Mouse (Mus musculus): ENCODE measurements around the gene Fstl1. TPM values are rescaled to one million over a fixed set of nuclear protein-coding genes. Genes with fewer than 3 reads are reported as not detected.

Gene Fstl1
- polyA plus RNA-seq, 1 experiment: 13.8 TPM

DNA sequence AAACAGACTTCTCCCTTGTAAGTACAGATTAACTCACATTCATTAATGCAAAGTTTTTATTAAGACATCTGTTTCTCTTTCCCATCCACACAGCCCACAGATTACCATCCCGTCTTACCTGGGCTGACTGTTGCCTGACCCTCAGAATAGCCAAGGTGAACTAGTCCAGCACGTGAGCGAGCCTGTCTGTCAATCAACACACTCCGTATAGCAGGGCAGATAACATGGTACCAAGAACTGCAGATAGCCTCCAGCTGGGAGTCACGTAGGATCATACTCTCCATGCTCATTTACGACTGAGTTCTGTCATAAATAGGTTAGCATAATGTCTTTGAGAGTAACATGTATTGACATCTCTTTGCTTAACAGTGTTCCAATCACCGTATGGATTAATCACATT is 84.4 kb downstream of the Fstl1 start, which contains the start of gene Gm36028:
Gene Gm36028, minus strand, starts transcription at position 118 of the 400 bp plus-strand sequence.
- 85% methylated on average over 7 of the region's 7 CpGs for WGBS

DNA sequence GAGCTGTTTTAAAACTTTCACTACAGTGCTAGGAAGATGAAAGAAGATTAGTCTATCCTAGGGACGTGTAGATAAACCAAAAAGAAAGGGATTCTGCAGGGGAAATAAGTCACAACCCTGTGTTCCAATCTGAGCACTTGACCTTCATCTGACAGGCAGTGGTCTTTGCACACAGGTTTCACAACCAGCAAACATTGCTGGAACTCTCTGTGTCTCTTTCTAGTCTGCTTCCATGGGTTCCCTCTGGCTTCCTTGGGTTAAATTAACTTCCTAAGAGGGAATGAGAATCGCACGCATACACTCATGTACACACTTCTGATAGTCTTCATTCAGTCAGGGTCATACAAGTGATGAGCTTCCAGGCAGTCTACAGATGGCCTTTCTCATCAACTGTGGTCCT is 87.2 kb downstream of the Fstl1 start:
- 76% methylated on average over 3 of the region's 3 CpGs for WGBS
- DNase-seq (ENCODE audit: low read depth, low spot score): no peak

More for the DNA sequence above, 84.4 kb downstream of the Fstl1 start, which contains the start of gene Gm36028:
- no peak for DNase-seq (ENCODE audit: low read depth, low spot score)

GRCm38 (mm10) chr16:37865841-37866240 is 89.2 kb downstream of the Fstl1 start:
- WGBS: 71% methylated on average over 9 of the region's 9 CpGs
- no peak for DNase-seq (ENCODE audit: low read depth, low spot score)

DNA sequence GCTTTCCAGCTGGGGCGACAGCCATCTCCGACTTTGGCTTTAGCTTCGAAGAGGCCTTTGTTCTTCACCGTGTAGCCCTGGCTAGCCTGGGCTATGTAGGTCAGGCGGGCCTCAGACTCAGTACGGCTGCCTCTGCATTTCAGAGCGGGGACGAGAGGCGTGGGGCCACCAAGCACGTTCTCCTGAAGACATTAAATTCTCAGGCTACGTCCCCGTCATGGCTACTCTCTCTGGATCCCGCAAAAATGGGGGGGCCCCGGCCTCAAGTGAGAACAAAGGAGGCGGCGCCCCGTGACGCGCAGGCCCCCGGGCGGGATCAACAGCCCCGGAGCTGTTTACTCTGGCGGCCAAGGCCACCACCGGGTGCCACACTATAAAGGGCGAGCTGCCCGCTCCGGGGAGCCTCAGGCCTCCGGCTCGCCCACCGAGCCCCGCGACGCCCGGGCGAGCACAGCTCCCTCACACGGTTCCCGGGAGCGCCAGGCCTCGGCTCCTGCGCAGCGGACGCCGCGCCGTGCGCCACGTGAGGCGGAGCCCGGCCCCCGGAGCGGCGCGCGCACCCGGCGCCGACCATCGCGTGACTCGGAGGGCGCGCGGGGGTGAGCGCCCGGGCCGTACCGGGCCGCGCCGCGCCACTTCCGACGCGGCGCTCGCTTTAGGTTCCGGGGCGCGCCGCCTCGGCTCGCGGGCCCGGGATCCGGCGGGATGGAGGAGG is 91.3 kb downstream of the Fstl1 start, which contains the start of gene Lrrc58:
Gene Lrrc58, plus strand, starts transcription at position 599 of the 715 bp plus-strand sequence.
- DNase-seq (ENCODE audit: low read depth, low spot score): no peak
- 2% methylated on average over 86 of the region's 86 CpGs for WGBS

DNA sequence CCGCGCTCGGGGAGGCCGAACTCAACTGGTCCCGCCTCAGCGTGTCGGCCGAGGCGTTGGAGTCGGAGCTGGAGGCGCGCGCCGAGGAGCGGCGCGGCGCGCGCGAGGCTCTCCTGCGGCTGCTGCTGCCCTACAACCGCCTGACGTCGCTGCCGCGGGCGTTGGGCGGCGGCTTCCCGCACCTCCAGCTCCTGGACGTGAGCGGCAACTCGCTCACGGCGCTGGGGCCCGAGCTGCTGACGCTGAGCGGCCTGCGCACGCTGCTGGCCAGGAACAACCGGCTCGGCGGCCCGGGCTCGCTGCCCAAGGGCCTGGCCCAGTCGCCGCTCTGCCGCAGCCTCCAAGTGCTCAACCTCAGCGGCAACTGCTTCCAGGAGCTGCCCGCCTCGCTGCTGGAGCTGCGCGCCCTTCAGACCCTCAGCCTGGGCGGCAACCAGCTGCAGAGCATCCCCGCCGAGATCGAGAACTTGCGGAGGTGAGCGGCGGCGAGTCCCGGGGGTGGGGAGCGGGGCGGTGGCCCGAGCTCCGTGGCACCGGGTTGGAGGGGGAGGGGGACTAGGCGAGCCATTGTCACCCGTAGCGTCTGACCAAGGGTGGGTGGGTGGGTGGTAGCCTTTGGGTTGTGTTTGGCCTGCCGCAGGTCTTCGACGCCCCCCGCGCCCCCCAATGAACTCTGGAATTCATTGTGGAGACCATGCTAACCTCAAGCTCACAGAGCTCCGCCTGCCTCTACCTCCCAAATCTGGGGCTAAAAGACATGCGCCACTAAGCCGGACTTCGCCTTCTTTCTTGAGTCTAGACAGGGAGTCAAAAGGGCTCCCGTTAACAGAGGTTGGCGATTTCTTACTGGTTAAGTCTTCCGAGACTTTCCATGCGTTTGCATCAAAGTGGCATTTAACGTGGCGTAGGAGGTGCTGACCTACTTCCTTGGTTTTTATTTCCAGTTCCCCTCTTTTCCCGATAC is 92.1 kb downstream of the Fstl1 start:
- no peak for DNase-seq (ENCODE audit: low read depth, low spot score)
- WGBS: under 1% methylated on average over 87 of the region's 87 CpGs

DNA sequence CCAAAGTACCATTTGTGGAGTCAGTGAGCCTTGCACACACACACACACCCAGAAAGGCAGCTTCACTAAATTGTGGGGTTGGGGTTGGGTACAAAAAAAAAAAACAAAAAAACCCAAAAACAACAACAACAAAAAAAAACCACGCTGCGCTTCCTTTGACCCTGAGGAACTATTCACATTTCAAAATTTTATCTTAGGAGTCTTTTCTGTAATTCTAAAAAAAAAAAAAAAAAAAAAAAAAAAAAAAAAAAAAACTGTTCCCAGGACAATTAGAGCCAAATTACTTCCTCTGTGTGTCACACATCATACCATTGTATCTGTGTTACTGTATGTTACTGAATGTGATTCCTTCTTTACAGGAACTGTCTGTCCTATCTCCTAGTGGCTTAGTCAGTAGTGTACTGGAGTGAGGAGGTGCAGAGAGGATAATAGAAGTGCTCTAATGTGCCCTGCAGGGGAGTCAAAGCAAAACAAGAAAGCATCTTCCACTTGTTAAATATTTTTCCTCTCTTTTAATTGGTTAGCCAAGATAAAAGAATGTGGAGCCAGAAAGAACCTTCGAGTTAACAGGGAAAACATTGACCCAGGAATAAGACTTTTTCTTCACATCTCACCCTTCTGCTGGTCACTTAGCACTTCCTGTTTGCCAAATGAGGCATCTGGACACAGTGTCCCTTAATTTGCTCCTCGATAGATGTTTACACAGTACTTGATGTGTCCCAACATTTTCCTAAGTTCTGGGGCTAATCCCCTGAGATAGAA is 93.0 kb downstream of the Fstl1 start:
- 4% methylated on average over 4 of the region's 4 CpGs for WGBS

GRCm38 (mm10) chr16:37871112-37871715 is 94.5 kb downstream of the Fstl1 start:
- no peak for DNase-seq (ENCODE audit: low read depth, low spot score)
- WGBS: 49% methylated on average over 4 of the region's 4 CpGs

More for the DNA sequence above, 93.0 kb downstream of the Fstl1 start:
- DNase-seq (ENCODE audit: low read depth, low spot score): no peak

GRCm38 (mm10) chr16:37874501-37875235 is 98.0 kb downstream of the Fstl1 start:
- WGBS: 84% methylated on average over 4 of the region's 4 CpGs
- DNase-seq (ENCODE audit: low read depth, low spot score): no peak

GRCm38 (mm10) chr16:37877406-37877805 is 100.7 kb downstream of the Fstl1 start:
- WGBS: 93% methylated on average over 3 of the region's 3 CpGs
- DNase-seq (ENCODE audit: low read depth, low spot score): no peak

DNA sequence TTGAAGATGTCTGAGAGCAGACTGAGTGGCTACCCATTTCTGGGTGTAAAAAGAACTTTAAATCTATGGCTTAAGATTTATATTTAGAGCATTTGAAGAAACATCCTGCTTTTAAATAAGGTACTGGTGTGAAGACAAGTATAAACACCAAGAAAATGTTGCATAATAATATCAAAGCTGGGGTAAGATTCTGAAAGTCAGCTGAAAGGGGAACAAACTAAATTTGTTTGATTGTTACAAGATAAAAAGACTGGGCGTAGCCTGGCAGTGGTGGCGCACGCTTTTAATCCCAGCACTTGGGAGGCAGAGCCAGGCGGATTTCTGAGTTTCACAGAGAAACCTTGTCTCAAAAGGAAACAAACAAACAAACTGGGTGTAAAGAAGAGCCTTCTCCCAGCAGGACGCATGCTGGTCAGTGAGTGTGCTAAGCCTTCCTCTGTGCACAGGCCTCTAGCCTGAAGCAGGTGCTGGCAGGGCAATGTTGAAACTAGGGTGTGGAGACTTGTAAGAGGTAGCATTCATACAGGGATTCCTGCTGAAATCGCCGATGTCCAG is 102.4 kb downstream of the Fstl1 start:
- 85% methylated on average over 7 of the region's 7 CpGs for WGBS
- DNase-seq (ENCODE audit: low read depth, low spot score): no peak

DNA sequence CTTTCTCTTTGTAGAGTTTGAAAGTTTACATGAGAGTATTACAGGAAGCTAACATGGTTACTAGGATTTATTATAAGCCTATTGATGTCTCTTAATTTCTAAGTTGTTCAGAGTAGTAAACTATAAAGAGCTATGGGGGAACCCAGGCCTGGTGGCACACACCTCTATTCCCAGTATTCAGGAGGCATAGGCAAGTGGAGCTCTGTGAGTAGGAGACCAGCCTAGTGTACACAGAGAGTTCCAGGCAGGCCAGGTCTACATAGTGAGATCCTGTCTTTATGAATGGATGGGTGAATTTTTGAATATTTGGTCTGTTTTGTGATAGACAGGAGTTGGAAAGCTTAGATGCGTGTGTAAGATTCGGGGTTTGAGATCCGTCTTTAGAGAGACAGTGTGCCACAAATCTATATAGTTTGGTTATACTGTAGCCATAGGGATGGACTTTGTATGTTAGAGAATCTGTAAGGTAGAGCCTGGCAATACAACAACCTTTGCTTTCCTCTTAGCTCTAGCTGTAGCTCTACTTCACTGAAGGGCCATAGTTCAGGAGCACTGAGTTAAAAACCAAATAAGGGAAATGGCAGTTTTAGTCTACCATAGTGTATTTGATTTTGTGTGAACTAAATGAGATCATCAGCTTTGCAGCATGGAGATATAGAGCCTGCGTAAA is 103.2 kb downstream of the Fstl1 start:
- DNase-seq (ENCODE audit: low read depth, low spot score): no peak
- 90% methylated on average over 4 of the region's 4 CpGs for WGBS

DNA sequence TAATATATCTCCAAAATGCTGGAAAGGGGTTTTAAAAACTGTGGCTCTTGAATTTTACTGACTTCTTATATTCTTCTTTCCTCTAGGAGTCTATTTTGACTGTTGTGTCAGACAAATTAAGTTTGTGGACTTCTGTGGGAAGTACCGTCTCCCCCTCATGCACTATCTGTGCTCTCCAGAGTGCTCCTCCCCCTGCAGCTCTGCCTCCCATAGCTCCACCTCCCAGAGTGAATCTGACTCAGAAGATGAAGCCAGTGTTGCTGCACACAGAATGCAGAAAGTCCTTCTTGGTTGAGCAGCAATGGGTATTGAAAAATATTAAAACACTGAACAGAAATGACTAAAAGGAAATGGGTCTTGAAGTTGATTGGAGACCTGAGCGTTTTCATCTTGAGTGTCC is 104.5 kb downstream of the Fstl1 start:
- no peak for DNase-seq (ENCODE audit: low read depth, low spot score)
- WGBS: 76% methylated on average over 2 of the region's 2 CpGs

Other genes starting within 250 kb of the Fstl1 start
- 3.8 and 5.9 TPM in 2 replicates for gene Gtf2e1, start 237.1 kb upstream of the Fstl1 start, polyA plus RNA-seq (2012; rRNA removed)
- gene Rabl3, start 237.0 kb upstream of the Fstl1 start, polyA plus RNA-seq (2012; rRNA removed): 4.3 and 5.2 TPM in 2 replicates
- gene Hgd, start 196.7 kb upstream of the Fstl1 start, polyA plus RNA-seq (2012; rRNA removed): not detected in 2 replicates
- gene Ndufb4, start 122.4 kb upstream of the Fstl1 start, polyA plus RNA-seq (2012; rRNA removed): 81.3 and 110 TPM in 2 replicates
- gene Gm36028, start 84.3 kb downstream of the Fstl1 start, polyA plus RNA-seq (2012; rRNA removed): 0.10 TPM in 1 of 2 replicates, not detected in the other
- 4.2 and 6.6 TPM in 2 replicates for gene Lrrc58, start 91.5 kb downstream of the Fstl1 start, polyA plus RNA-seq (2012; rRNA removed)
- 0.06 TPM in 1 of 2 replicates, not detected in the other for gene Gpr156, start 139.6 kb downstream of the Fstl1 start, polyA plus RNA-seq (2012; rRNA removed)